ENCODE assay signal across 14 mouse cellular contexts in the genomic region with DNA sequence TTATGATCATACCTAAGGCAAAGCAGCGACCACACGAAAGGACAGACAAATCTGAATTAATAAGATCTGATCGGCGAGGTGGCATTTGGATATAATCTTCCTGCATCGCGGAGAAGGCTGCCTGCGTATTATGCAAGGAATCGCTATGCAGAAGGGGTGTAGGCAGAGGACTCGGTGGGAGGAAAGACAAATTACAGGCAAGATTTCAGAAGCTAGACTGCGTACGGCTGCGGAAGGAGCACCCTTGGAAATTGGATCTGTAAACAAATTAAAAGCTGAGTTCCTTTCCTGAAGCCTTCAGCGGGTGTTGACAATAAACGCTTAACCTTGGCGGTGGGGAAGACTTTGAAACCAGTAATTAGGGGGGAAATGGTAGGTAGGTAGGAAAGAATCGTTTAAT.
A peak's percentile ranks its signal among the peaks of the same experiment; 100 is the strongest.
DNase-seq lines count a peak whose midpoint lies in the region; ATAC-seq lines count a peak whose summit lies in the region.
"Had no signal": no experiment of that assay in that cellular context is flagged by ENCODE, and none has a peak within 500 bp of the region (broad histone marks: within the 10 kb centered on the region; RNA-seq: fewer than 3 reads in every experiment).

No protein-coding gene starts in this region.

- no peaks in the 10 kb centered on the region for H3K36me3 ChIP-seq in midbrain, embryonic 13.5 days
- no peaks in the 10 kb centered on the region for H3K36me3 ChIP-seq in midbrain, embryonic 10.5 days
- H3K36me3 ChIP-seq in hindbrain, embryonic 16.5 days (ENCODE audit: control insufficient read depth, insufficient read depth, low read length): no peaks in the 10 kb centered on the region
- no peaks in the 10 kb centered on the region for H3K36me3 ChIP-seq in stomach, embryonic 16.5 days (ENCODE audit: control insufficient read depth, insufficient read depth, low read length)
- H3K36me3 ChIP-seq: embryonic facial prominence, embryonic 12.5 days; G1E; neural tube, embryonic 12.5 days had no signal

- no peak for DNase-seq in midbrain, embryonic 10.5 days (ENCODE audit: low spot score)
- DNase-seq in left cerebral cortex, postnatal 36 days (ENCODE audit: low spot score in 2 of 2): peak; percentile 30 to 38
- no peak for DNase-seq in thymus, postnatal 36 days
- DNase-seq: heart, adult 2 months; kidney, postnatal 14 days; thymus, adult 18-20 months had no signal

- peak overlapping the region; percentile 64 for H3K27ac ChIP-seq in midbrain, embryonic 13.5 days
- H3K27ac ChIP-seq in midbrain, embryonic 10.5 days (replicated peaks): no peak overlapping the region
- H3K27ac ChIP-seq in hindbrain, embryonic 16.5 days (ENCODE audit: low read depth, low read length): no peak overlapping the region
- H3K27ac ChIP-seq in stomach, embryonic 16.5 days (ENCODE audit: low read length): no peak overlapping the region
- H3K27ac ChIP-seq: embryonic facial prominence, embryonic 12.5 days; heart, adult 2 months; neural tube, embryonic 12.5 days had no signal

- 71% methylated on average over 16 of the region's 16 CpGs for WGBS in midbrain, embryonic 13.5 days
- WGBS in midbrain, embryonic 10.5 days: 89% methylated on average over 16 of the region's 16 CpGs
- WGBS in hindbrain, embryonic 16.5 days: 62% methylated on average over 16 of the region's 16 CpGs
- 48% methylated on average over 16 of the region's 16 CpGs for WGBS in stomach, embryonic 16.5 days

- ATAC-seq in midbrain, embryonic 13.5 days: no peak
- peak; percentile 54; the same call in 1 of the 2 replicates for ATAC-seq in hindbrain, embryonic 16.5 days
- ATAC-seq in stomach, embryonic 16.5 days (ENCODE audit: insufficient read depth, low FRiP score): no peak
- no peak for ATAC-seq in CD4-positive, CD25-positive, alpha-beta regulatory T cell, adult 4 months
- ATAC-seq: lung, postnatal 0 days had no signal

- H3K4me2 ChIP-seq in midbrain, embryonic 13.5 days (replicated peaks): peak overlapping the region; percentile 23; the same call in 1 of the 2 replicates
- peak overlapping the region; percentile 11 for H3K4me2 ChIP-seq in hindbrain, embryonic 16.5 days (ENCODE audit: low read length)
- H3K4me2 ChIP-seq in stomach, embryonic 16.5 days (ENCODE audit: low read depth, low read length): peak overlapping the region; percentile 25; the same call in 1 of the 2 replicates
- H3K4me2 ChIP-seq: embryonic facial prominence, embryonic 12.5 days; neural tube, embryonic 12.5 days had no signal

- no peak overlapping the region for H3K4me3 ChIP-seq in midbrain, embryonic 13.5 days (replicated peaks)
- H3K4me3 ChIP-seq in midbrain, embryonic 10.5 days: no peak overlapping the region
- H3K4me3 ChIP-seq in hindbrain, embryonic 16.5 days (ENCODE audit: low read length): no peak overlapping the region
- no peak overlapping the region for H3K4me3 ChIP-seq in stomach, embryonic 16.5 days (replicated peaks; ENCODE audit: low read length)
- H3K4me3 ChIP-seq: embryonic facial prominence, embryonic 12.5 days; heart, adult 2 months; neural tube, embryonic 12.5 days had no signal

- intact Hi-C loops in left cerebral cortex, postnatal 36 days (cut with DNase I): no loop called here

- H3K9ac ChIP-seq in midbrain, embryonic 13.5 days (replicated peaks): no peak overlapping the region
- H3K9ac ChIP-seq in hindbrain, embryonic 16.5 days (ENCODE audit: low read depth, low read length): no peak overlapping the region
- no peak overlapping the region for H3K9ac ChIP-seq in stomach, embryonic 16.5 days (ENCODE audit: low read length)
- H3K9ac ChIP-seq: embryonic facial prominence, embryonic 12.5 days; neural tube, embryonic 12.5 days had no signal

- H3K27me3 ChIP-seq in midbrain, embryonic 13.5 days: no peaks in the 10 kb centered on the region
- no peaks in the 10 kb centered on the region for H3K27me3 ChIP-seq in midbrain, embryonic 10.5 days (ENCODE audit: low read depth, poor library complexity, severe bottlenecking)
- H3K27me3 ChIP-seq in hindbrain, embryonic 16.5 days (replicated peaks; ENCODE audit: control insufficient read depth, insufficient read depth, low read length): no peaks in the 10 kb centered on the region
- H3K27me3 ChIP-seq in stomach, embryonic 16.5 days (ENCODE audit: control insufficient read depth, insufficient read depth, low read length): no peaks in the 10 kb centered on the region
- H3K27me3 ChIP-seq: embryonic facial prominence, embryonic 12.5 days; neural tube, embryonic 12.5 days had no signal

- H3K9me3 ChIP-seq in midbrain, embryonic 13.5 days: no peaks in the 10 kb centered on the region
- no peaks in the 10 kb centered on the region for H3K9me3 ChIP-seq in midbrain, embryonic 10.5 days (replicated peaks)
- no peaks in the 10 kb centered on the region for H3K9me3 ChIP-seq in hindbrain, embryonic 16.5 days (ENCODE audit: control insufficient read depth, low read length)
- H3K9me3 ChIP-seq in stomach, embryonic 16.5 days (replicated peaks; ENCODE audit: control insufficient read depth, low read length): no peaks in the 10 kb centered on the region
- H3K9me3 ChIP-seq: embryonic facial prominence, embryonic 12.5 days; neural tube, embryonic 12.5 days had no signal

- peaks cover 20% of the 10 kb centered on the region for H3K4me1 ChIP-seq in midbrain, embryonic 13.5 days (replicated peaks)
- peaks cover 7% of the 10 kb centered on the region for H3K4me1 ChIP-seq in midbrain, embryonic 10.5 days
- peaks cover 3% of the 10 kb centered on the region for H3K4me1 ChIP-seq in hindbrain, embryonic 16.5 days (ENCODE audit: control insufficient read depth, insufficient read depth, low read depth, low read length)
- H3K4me1 ChIP-seq in stomach, embryonic 16.5 days (ENCODE audit: control insufficient read depth, insufficient read depth, low read length): no peaks in the 10 kb centered on the region

Comparison
In these comparisons a context has a peak if more than half of its experiments do, and no peak if none do; other contexts are left out.
1. DNase-seq: peak in left cerebral cortex, postnatal 36 days (2 of 2); none in midbrain, embryonic 10.5 days (single experiment) and thymus, postnatal 36 days (0 of 2).
2. Peak in every context shown above with its lines, with median percentiles within 50 percentile points of each other: H3K4me2 ChIP-seq.